ENCODE assay signal across 8 mouse cellular contexts in the genomic region with DNA sequence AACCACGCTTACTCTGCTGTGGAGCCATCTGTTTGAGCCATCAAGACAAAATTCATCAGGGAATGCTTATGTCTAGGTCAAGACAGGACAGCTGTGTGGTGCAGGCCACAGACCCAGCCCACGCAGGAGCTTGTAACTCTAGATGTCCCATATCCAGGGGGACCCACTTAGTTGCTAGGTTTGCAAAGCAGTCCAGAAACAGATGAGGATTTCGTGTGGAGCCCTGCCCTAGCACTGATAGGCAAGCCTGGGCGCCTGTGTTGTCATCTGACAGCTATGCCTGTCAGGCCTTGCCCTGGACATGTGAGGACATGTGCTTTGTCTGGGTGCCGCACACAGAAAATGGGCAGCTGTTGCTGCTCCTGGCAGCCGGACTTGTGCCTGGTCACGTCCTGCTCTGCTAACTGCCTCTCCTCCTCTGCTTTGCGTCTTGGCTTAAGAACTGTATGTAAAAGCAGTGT.
DNase-seq lines count a peak whose midpoint lies in the region; ATAC-seq lines count a peak whose summit lies in the region.

No protein-coding gene starts in this region.

- peaks cover 12% of the 10 kb centered on the region for H3K4me1 ChIP-seq in limb, embryonic 13.5 days
- H3K4me1 ChIP-seq in midbrain, embryonic 10.5 days = peaks cover 7% of the 10 kb centered on the region

- H3K4me3 ChIP-seq in limb, embryonic 13.5 days = no peak overlapping the region
- no peak overlapping the region for H3K4me3 ChIP-seq in midbrain, embryonic 10.5 days

- H3K9ac ChIP-seq in limb, embryonic 13.5 days = no peak overlapping the region

- H3K9me3 ChIP-seq in limb, embryonic 13.5 days = no peaks in the 10 kb centered on the region
- no peaks in the 10 kb centered on the region for H3K9me3 ChIP-seq in midbrain, embryonic 10.5 days (replicated peaks)

- DNase-seq in adrenal gland, postnatal 10 days = peak; percentile 52
- no peak for DNase-seq in adrenal gland, adult 8-10 months
- peak; percentile 19 for DNase-seq in testis, postnatal 14 days (ENCODE audit: low spot score)
- DNase-seq in testis, postnatal 10 days (ENCODE audit: low spot score) = no peak
- peak; percentile 57 to 62 for DNase-seq in urinary bladder, postnatal 4 days (ENCODE audit: low spot score in 2 of 2)
- no peak for DNase-seq in midbrain, embryonic 10.5 days (ENCODE audit: low spot score)
- DNase-seq in frontal cortex, postnatal 14 days (ENCODE audit: low spot score in 2 of 2) = no peak

- H3K36me3 ChIP-seq in limb, embryonic 13.5 days = no peaks in the 10 kb centered on the region
- no peaks in the 10 kb centered on the region for H3K36me3 ChIP-seq in midbrain, embryonic 10.5 days

- no peak overlapping the region for H3K4me2 ChIP-seq in limb, embryonic 13.5 days (replicated peaks)

- ATAC-seq in limb, embryonic 13.5 days (ENCODE audit: low FRiP score, low read depth) = peak; percentile 91

- H3K27me3 ChIP-seq in limb, embryonic 13.5 days = no peaks in the 10 kb centered on the region
- no peaks in the 10 kb centered on the region for H3K27me3 ChIP-seq in midbrain, embryonic 10.5 days (ENCODE audit: low read depth, poor library complexity, severe bottlenecking)

- no peak overlapping the region; the same call in 1 of the 2 replicates for H3K27ac ChIP-seq in limb, embryonic 13.5 days
- H3K27ac ChIP-seq in midbrain, embryonic 10.5 days (replicated peaks) = no peak overlapping the region

- WGBS in limb, embryonic 13.5 days = 46% methylated on average over 8 of the region's 8 CpGs
- 79% methylated on average over 8 of the region's 8 CpGs for WGBS in midbrain, embryonic 10.5 days

Comparison
In these comparisons a context has a peak if more than half of its experiments do, and no peak if none do; other contexts are left out.
1. DNase-seq: peak in adrenal gland, postnatal 10 days (single experiment), testis, postnatal 14 days (single experiment) and urinary bladder, postnatal 4 days (2 of 2); none in adrenal gland, adult 8-10 months (single experiment), testis, postnatal 10 days (single experiment), midbrain, embryonic 10.5 days (single experiment) and frontal cortex, postnatal 14 days (0 of 2).